Mouse (Mus musculus) limb, embryonic 11.5 days (tissue): Measurements from ENCODE around the gene Gm3233. TPM values are rescaled to one million over a fixed set of nuclear protein-coding genes. Genes with fewer than 3 reads are reported as not detected.
"Not testable (repeated sequence)": the region's sequence is repeated elsewhere in the genome, so short reads cannot be mapped to it uniquely, and the experiment has no call there.

Source experiments
- ATAC-seq: fragments of 200-750 bp; cut with Nextera tagmentation; 2 replicates; pipeline ENCODE4 v1.8.0; 2017; ENCODE audit warnings: low read depth; ENCODE audit not compliant: insufficient number of reproducible peaks, low FRiP score, low TSS enrichment
- DNase-seq: peaks from one replicate; pipeline ENCODE4 v3.0.0-alpha.2; 2015; ENCODE audit warnings: low spot score
- H3K27ac ChIP-seq: fragments of 300-500 bp; sonication (generic); replicated peaks from 2 replicates; pipeline ENCODE4 v1.5.1; 2014; ENCODE audit warnings: low read depth, mild to moderate bottlenecking, low read length
- H3K27me3 ChIP-seq: fragments of 300-500 bp; sonication (generic); 2 replicates; pipeline ENCODE4 v1.6.1; 2014; ENCODE audit warnings: mild to moderate bottlenecking, low read length, mixed read lengths; ENCODE audit not compliant: control insufficient read depth, insufficient read depth
- H3K36me3 ChIP-seq: fragments of 300-500 bp; sonication (generic); 2 replicates; pipeline ENCODE4 v1.6.1; 2014; ENCODE audit warnings: mild to moderate bottlenecking, low read length, moderate library complexity, mixed read lengths; ENCODE audit not compliant: control insufficient read depth, insufficient read depth
- H3K4me1 ChIP-seq: fragments of 300-500 bp; sonication (generic); 2 replicates; pipeline ENCODE4 v1.6.1; 2014; ENCODE audit warnings: low read length, mixed read lengths; ENCODE audit not compliant: control insufficient read depth, insufficient read depth
- H3K4me2 ChIP-seq: fragments of 300-500 bp; sonication (generic); 2 replicates; pipeline ENCODE4 v1.6.1; 2014; ENCODE audit warnings: low read depth, mild to moderate bottlenecking, moderate library complexity; ENCODE audit not compliant: severe bottlenecking
- H3K4me3 ChIP-seq: fragments of 300-500 bp; sonication (generic); 2 replicates; pipeline ENCODE4 v1.5.1; 2014; ENCODE audit warnings: low read depth, low read length
- H3K9ac ChIP-seq: fragments of 300-500 bp; sonication (generic); 2 replicates; pipeline ENCODE4 v1.6.1; 2014; ENCODE audit warnings: mild to moderate bottlenecking, low read length
- H3K9me3 ChIP-seq: fragments of 300-500 bp; sonication (generic); 2 replicates; pipeline ENCODE4 v1.6.1; 2016; ENCODE audit warnings: low read length; ENCODE audit not compliant: control insufficient read depth
- WGBS: fragments of 180-500 bp; shearing (Covaris S2); extraction: QIAGEN DNeasy Blood & Tissue Kit; methylation state at CpG from one replicate; pipeline ENCODE4 v1.1.7; 2014; 5-methylcytosine and 5-hydroxymethylcytosine counted together
- polyA plus RNA-seq: library from polyadenylated mRNA; unstranded; fragments of >200 nt; fragmentation: Nextera tagmentation; extraction: Ambion mirVana; gene quantifications from 2 replicates; pipeline ENCODE4 v1.2.1, GENCODE M21; 2014

The Gm3233 gene
- not detected in 2 replicates for polyA plus RNA-seq

DNA sequence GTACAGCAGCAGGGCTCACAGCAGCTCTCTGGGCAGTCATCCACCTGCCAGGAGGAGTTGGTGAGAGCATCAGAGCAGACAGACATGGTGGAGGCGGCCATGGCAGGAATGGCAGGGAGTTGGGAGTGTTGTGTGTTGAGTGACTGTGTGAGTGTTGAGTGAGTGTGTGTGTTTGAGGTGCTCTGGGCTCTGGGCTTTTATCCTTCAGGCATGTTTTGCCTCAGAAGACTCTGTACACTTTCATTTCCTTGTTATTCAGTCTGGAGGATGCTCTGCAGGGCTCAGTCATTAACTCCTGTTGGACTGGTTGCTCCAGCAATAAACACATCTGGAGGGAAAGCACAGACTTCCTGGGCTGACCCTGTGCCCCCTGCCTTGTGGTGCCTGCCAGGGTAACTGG, at the start of gene Gm3233:
Gene Gm3233, minus strand, starts transcription at position 101 of the 400 bp plus-strand sequence.
- not testable (repeated sequence) for H3K9me3 ChIP-seq, H3K4me2 ChIP-seq, H3K27ac ChIP-seq, DNase-seq, H3K27me3 ChIP-seq, H3K36me3 ChIP-seq, H3K9ac ChIP-seq, ATAC-seq, H3K4me3 ChIP-seq, H3K4me1 ChIP-seq
- no CpG with 5 or more reads among the region's 1 CpGs for WGBS

DNA sequence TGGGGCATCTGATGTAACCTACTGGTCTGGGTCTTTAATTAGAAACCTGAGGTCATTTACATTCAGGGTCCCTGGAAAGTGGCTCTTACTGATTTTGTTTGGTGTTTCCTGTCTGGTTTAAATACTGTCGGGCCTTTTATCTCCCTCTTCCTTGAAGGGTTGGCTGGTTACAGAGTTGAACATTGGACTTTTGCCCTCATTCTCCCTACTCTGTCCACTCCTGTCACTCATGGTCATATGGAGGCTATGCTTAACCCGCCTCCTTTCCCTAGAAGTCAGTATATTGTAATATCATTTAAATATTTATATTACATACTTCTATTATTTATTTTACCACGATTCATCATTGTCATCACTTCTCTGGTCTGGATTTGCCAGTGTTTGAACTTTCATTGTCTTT, 44.6 kb upstream of the Gm3233 start:
- no peak for DNase-seq
- no peaks in the 10 kb centered on the region for H3K4me1 ChIP-seq
- no peaks in the 10 kb centered on the region for H3K36me3 ChIP-seq
- H3K27me3 ChIP-seq: no peaks in the 10 kb centered on the region
- H3K27ac ChIP-seq: no peak overlapping the region
- 82% methylated on average over 3 of the region's 3 CpGs for WGBS
- no peak overlapping the region for H3K9ac ChIP-seq
- H3K4me2 ChIP-seq: no peak overlapping the region
- no peaks in the 10 kb centered on the region for H3K9me3 ChIP-seq
- ATAC-seq: no peak
- no peak overlapping the region for H3K4me3 ChIP-seq

DNA sequence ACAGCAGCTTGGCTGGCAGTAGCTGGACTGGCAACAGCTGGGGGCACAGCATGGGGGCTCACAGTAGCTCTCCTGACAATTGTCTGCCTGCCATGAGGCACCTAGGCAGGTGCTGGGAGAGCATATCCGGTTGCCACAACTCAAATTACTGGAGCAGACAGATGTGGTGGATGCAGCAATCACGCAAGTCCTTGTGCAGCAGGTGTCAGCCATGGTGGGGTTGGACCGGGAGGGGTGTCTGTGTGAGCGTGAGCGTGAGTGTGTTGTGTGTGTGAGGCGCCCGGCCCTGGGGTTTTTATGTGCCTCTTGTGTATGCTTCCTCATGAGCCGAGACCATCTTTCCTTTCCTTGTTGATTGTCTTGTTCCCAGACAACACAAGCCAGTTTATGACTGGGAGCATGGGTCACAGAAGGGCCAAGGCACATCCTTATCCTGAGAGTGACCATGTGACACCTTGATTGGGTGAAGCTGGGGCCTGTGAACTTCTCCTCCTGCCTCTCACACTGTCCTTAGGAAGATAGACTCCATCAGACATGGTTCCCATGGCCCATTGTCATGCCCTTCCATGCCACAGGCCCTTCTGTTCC, 39.5 kb upstream of the Gm3233 start, which contains the start of gene Gm19668:
Gene Gm19668, minus strand, starts transcription at position 213 of the 588 bp plus-strand sequence.
- WGBS: 55% methylated on average over 8 of the region's 8 CpGs
- Histone ChIP-seq H3K27me3 (no peaks in the 10 kb centered on the region), H3K4me2 (no peak within 1 kb of the TSS), H3K4me1 (no peaks in the 10 kb centered on the region), H3K9ac (no peak within 1 kb of the TSS), H3K9me3 (no peaks in the 10 kb centered on the region), H3K27ac (no peak within 1 kb of the TSS), H3K4me3 (no peak within 1 kb of the TSS), H3K36me3 (no peaks in the 10 kb centered on the region)
- no peak; the same call in 1 of the 2 replicates for ATAC-seq
- DNase-seq: no peak

DNA sequence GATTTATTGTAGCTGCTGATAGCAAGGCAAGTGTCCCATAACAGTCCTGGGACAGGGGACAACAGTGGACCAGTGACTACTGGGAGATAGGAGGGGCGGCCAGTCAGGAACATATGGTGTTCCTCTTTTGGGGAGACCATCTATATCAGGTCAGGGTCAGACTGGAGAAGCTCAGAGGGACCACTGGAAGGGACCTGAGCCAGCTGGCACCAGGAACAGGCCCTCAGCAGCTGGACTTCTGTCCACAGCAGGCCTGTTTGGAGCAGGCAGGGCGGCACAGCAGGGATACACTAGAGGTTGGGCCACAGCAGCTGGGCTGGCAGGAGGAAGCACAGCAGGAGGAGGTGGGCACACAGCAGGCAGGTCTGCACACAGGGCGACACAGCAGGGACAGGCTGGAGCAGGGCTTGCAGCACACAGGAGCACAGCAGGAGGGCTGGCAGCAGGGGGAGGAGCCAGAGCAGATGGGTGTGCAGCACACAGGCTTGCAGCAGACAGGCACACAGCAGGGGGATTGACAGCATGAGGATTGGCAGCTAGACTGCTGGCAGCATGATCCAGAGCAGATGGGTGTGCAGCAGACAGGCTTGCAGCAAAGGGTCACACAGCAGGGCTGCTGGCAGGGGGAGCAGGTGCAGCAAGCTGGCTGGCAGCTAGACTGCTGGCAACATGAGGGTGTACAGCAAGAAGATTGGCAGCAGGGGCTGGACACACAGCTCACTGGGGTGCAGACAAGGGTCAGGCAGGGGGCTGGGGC, 38.9 kb upstream of the Gm3233 start:
- 24% methylated on average over 3 of the region's 3 CpGs for WGBS
- not testable (repeated sequence) for H3K9ac ChIP-seq, DNase-seq, H3K27ac ChIP-seq, H3K4me3 ChIP-seq, ATAC-seq, H3K27me3 ChIP-seq, H3K4me2 ChIP-seq, H3K9me3 ChIP-seq, H3K4me1 ChIP-seq, H3K36me3 ChIP-seq

DNA sequence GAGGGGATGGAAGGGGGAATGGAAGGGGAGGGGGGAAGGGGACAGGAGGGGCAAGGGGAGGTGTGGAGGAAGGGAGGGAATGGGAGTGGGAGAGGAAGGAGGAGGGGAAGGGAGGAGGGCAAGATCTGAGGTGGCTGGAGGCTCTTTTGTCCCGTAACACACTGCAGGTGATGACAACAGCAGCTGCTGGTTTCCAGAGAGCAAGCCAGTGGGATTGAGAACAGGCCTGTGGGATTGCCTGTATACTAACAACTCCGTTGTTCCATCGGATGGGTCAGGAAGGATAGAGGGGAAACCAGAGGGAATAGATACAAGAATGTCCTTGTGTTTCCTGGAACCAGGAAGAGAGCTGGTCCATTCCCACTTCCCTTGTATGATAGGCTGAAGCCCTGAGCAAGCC, 38.2 kb upstream of the Gm3233 start:
- Histone ChIP-seq H3K27me3 (no peaks in the 10 kb centered on the region), H3K4me3 (no peak overlapping the region), H3K27ac (no peak overlapping the region), H3K36me3 (no peaks in the 10 kb centered on the region), H3K9ac (no peak overlapping the region), H3K4me1 (no peaks in the 10 kb centered on the region), H3K9me3 (no peaks in the 10 kb centered on the region), H3K4me2 (no peak overlapping the region)
- ATAC-seq (no peak), DNase-seq (no peak)
- WGBS: 13% methylated on average over 3 of the region's 3 CpGs

DNA sequence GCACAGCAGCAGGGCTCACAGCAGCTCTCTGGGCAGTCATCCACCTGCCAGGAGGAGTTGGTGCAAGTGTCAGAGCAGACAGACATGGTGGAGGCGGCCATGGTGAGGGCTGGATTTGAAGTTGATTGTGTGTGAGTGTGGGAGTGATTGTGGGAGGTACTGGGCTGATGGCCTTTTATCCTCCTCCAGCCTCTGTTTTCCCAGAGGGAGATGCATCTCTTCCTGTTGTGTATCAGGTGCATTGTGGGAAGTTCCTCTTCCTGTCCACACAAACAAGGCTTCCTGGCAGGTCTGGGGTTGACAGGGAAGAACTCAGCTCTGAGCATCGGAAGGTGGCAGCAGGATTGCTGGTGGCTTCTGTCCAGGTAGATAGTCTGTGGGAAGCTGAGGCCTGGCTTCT, 35.5 kb upstream of the Gm3233 start, which contains the start of gene Gm9639:
Gene Gm9639, minus strand, starts transcription at position 101 of the 400 bp plus-strand sequence.
- DNase-seq (no peak), ATAC-seq (no peak)
- Histone ChIP-seq H3K27ac (no peak within 1 kb of the TSS), H3K27me3 (no peaks in the 10 kb centered on the region), H3K4me1 (no peaks in the 10 kb centered on the region), H3K36me3 (no peaks in the 10 kb centered on the region), H3K4me3 (no peak within 1 kb of the TSS), H3K9me3 (no peaks in the 10 kb centered on the region), H3K4me2 (no peak within 1 kb of the TSS), H3K9ac (no peak within 1 kb of the TSS)
- 60% methylated on average over 2 of the region's 2 CpGs for WGBS

DNA sequence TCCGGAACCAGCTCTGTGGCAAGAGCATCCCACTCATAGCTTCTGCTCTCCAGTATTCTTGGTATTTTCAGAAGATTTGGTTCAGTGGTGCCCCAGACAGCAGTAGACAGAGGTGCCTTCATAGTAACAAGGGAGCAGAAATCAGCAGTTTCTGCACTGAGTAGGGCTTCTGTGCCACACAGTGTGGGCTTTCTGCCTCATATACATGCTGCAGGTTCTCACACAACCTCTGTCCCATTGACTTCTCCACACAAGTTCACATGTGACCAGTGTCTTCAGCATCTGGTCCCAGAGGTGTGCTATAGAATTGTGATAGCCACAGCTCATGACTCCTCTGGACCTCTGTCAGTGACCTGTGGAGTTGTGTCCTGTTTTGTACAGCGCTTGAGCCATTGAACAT, 29.1 kb upstream of the Gm3233 start:
- 69% methylated on average over 2 of the region's 2 CpGs for WGBS
- no peak for DNase-seq
- Histone ChIP-seq H3K27ac (no peak overlapping the region), H3K36me3 (no peaks in the 10 kb centered on the region), H3K9me3 (no peaks in the 10 kb centered on the region), H3K9ac (no peak overlapping the region), H3K4me2 (no peak overlapping the region), H3K27me3 (no peaks in the 10 kb centered on the region), H3K4me3 (no peak overlapping the region), H3K4me1 (no peaks in the 10 kb centered on the region)
- ATAC-seq: no peak

DNA sequence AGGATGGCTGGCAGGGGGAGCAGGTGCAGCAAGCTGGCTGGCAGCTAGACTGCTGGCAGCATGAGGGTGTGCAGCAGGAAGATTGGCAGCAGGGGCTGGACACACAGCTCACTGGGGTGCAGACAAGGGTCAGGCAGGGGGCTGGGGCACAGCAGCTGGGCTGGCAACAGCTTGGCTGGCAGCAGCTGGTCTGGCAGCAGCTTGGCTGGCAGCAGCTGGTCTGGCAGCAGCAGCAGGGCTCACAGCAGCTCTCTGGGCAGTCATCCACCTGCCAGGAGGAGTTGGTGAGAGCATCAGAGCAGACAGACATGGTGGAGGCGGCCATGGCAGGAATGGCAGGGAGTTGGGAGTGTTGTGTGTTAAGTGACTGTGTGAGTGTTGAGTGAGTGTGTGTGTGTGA, 28.4 kb upstream of the Gm3233 start, which contains the start of gene Gm7137:
Gene Gm7137, minus strand, starts transcription at position 325 of the 400 bp plus-strand sequence.
- not testable (repeated sequence) for H3K4me3 ChIP-seq, H3K4me2 ChIP-seq, H3K36me3 ChIP-seq, H3K27ac ChIP-seq, H3K4me1 ChIP-seq, H3K9me3 ChIP-seq, H3K9ac ChIP-seq, ATAC-seq, H3K27me3 ChIP-seq, DNase-seq
- WGBS: no CpG with 5 or more reads among the region's 1 CpGs
